Mouse (Mus musculus): ENCODE measurements around the gene Gstm6.

DNA sequence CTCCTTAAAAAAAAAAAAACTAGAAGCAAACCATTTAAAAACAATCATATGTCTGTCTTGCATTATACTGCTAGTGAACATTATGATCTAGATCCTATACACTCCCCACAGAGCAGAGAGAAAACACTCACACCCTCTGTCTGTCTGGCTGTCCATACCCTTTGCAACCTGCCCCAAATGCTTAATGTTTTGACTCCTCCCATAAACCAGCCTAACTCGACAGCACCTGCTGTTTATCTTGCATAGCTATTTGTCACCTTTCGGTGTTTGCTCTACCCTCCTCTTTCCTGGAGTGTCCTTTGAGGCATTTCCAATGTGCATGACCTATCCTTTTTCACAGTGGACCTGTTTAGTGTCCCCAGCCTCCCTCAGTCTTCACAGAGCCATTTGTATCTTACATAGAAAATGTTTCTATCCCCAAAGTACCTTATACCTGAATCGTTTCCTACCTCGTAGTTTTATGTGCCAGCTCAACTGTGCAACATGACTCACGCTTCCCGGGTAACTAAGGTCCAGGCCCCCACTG lies 48.3 kb downstream of the Gstm6 start:
- TF ChIP-seq CTCF (IDR thresholded peaks at IDR 0.05; ENCODE audit: borderline replicate concordance, insufficient read depth, low read length), result no peak
- TF ChIP-seq POLR2A (IDR thresholded peaks at IDR 0.05; ENCODE audit: low read depth, low read length), result no peak
